Mouse (Mus musculus): Measurements from ENCODE around the gene Wdtc1.

Gene Wdtc1

DNA sequence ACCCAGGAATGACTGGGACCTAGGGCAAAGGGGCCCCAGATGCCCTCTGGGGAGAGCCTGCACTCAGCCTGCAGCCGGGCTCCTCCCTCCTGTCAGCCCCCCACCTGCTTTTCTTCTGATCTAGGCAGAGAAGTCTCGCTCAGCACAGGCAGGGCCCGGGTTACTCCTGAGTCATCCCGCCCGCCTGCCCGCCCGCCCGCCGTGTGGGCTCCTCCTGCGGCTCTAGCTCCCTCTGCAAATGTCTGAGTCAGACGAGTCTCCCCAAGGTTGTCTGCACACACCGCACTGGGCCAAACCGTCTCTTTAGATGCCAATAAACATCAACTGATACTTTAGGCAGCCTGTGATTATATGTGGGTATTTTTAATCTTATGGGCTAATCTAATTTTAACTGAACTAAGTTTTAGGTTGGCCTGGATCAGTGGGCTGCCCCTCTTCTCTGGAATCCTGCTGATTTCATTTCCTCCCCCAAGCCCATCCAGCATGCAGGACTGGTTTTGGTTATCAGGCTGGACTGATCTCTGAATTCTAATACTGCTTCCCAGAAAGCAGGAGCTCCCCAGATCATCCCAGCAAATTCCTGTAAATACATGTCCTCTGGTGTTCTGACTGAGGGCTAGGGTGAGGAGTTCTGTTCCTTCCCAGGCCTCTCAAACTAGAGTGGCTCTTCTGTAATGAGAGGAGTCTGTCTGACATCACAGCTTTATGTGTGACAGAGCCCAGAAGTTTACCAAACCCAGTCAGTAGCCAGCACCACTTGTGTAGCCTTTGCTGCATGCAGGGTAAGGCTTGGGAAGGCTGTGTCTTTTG is 25.2 kb upstream of the Wdtc1 start:
- DNase-seq (ENCODE audit: low read depth in 2 of 2, low spot score in 2 of 2) = no peak

DNA sequence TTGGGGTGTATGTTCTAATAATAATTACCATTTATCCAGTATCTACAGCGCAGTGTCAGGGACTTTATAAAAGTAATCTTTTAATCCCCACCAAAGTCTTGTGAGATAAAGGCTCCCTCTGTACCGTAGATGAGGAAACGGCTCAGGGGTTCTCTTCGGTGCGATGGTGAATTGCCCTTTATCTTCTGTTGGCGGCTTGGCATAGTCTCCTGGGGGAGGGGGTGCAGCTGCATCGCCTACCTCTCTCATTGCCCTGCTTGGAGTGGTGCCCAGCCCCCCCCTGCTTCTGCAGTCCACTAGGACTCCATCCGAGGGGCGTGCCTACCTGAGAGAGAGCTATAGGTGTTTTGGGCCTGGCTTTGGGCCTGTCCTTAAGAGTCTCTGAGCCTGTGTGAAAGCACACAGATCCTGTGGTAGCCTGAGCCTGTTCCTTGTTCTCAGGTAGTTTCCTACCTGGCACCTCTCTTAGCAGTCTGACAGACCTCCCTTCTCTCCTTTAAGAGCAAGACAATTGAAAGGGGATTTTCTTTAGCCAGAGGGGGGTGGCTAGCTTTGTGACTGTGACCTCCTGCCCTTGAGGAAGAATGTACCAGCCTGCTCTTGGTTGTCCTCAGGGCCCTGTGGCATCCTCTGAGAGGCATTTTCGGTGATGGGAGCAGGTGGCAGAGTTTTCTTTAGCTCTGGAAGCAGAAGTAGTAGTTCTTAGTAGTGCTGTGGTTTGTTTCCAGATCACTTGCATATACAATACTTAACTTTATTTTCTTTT is 22.7 kb upstream of the Wdtc1 start:
- DNase-seq (ENCODE audit: low read depth in 2 of 2, low spot score in 2 of 2) = no peak

DNA sequence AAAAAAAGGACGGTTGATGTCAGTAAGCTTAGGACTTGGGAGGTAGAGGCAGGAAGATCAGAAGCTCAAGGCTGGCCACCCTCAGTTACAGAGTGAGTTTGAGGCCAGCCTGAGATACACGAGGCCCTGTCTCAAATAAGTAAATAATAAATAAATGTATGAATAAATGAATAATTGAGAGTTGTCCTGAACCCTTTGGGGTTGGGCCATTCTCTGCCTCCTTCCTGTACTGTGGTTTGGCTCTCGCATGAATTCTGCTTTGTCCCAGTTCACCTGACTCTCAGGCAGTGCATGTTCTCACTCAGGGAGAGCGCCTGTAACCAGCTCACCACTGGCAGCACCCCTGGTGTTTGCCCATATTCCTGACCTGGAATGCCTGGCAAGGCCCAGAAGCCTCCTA is 20.7 kb upstream of the Wdtc1 start:
- DNase-seq (ENCODE audit: low read depth in 2 of 2, low spot score in 2 of 2) = no peak

DNA sequence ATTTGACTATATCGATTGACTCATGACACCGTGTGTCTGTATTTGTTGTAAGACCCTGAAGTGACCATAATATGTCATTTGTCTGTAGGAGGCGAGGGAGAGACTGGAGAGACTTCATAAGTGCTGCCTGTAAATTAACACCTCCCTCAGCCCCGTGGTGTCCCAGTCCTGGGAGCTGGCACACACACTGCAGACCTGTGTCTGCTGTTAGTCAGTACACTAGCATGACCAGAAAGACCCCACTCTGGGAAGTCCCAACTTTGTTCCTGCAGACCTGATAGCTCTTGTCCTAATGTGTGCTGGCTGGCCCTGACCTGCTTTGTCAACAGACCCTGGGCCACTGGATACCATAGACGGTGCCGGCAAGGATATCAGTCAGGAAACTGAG is 19.0 kb upstream of the Wdtc1 start:
- no peak for DNase-seq (ENCODE audit: low read depth in 2 of 2, low spot score in 2 of 2)

DNA sequence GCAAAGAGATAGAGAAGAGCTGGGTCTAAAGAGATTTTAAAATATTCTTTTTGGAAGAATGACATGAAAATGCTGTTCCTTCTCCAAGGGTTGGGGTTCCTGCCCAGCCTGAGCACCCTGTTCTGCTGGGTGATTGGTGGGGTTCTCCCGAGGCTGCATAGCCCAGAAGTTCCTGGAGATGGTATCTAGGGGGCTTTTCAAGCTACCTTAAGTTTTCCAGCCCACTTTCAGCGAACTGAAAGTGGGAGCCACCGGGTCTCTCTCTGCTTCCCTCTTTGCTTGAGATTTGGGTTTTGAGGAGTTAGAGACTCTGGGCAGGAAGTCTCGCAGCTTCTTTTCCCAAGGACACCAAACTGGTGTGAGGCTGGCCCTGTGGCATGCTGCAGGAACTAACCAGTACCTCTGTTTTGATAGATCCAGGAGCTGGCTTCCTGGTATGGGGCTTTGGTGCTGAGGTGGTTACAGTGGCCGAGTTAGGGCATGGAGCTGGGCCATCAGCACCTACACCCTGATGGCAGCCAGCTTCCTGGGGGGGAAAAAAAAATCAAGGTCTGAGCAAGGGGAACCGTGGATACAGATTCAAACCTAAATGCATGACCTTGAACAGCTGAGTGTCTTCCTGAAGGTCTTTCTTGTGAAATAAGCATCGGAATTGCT is 18.5 kb upstream of the Wdtc1 start:
- DNase-seq (ENCODE audit: low read depth in 2 of 2, low spot score in 2 of 2) = no peak

DNA sequence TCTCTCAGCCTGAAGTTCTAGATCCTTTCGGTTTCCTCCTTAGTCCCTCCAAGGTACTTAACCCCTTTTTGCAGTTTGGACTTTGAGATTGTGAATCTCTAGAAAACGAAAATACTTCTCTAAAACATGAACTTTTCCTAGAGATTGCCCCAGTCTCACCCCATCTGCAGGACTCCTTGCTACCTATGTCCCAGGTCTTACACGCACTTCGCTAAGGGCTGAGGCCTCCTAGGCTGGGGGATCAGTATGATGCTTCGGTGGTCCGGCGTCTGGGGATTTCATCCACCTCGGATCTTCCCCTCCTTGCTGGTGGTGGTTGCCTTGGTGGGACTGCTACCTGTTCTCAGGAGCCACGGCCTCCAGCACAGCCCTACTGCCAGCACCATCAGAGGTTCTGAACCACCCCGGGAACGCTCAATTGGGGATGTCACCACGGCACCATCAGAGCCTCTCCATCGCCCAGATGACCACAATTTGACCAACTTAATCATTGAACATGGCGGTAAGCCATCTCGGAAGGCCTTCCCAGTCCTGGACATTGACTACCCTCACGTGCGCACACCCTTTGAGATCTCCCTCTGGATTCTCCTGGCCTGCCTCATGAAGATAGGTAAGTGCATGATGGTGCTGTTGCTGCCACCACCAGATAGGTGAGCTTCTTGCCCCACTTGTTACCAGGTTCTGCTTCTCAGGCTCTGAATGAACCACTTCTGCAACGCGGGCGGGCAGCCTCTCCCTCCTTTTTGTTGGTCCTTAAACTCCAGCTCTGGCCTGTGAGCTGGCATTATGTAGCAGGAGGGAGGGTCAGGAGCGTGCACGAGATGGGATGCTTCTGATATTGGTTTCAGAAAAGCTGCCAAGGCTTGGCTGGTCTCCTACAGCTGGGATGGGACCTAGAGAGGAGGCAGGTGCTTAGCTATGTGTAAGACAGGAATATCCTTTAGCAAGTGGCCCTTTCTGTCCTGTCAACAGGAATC is 17.3 kb upstream of the Wdtc1 start:
- peak in 1 of 2 experiments; percentile 13 for DNase-seq (ENCODE audit: low read depth in 2 of 2, low spot score in 2 of 2)

DNA sequence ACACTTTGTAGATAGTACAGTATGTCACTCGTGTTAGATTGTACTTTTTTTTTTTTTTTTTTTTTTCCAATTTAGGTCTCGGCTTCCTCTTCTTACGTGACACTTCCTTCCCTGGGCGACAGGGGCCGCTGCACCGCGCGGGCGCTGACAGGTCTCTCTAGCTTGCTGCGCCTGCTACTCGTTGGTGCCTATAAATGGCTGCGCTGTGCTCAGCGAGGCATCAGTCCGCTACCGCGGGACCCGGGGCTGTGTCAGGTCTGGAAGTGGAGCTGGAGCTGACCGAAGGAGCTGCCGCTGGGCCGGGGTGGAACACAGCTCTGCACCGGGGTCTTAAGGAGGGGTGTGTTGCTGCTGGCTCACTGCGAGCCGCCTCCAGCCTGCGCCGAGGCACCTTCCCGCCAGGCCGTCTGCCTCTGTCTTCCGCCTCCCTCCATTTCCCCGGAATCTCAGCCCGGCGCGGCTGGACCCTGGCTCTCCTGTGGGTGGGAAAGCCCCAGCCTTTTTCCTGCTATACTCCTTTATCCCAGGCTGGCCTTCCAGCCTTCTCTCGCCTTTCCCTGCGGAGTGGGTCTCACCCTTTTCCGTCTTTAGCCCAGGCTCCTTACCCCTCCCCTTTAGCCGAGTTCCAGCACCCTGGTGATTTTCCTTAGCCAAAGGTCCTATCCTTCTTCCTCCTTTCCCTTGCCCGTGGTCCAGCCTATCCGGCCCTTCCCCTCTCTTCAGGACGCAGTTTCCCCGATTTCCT is 16.4 kb upstream of the Wdtc1 start, which contains the start of gene Slc9a1:
Slc9a1 (plus strand) TSS at position 154 of the 745 bp plus-strand sequence.
- peak; percentile 91 to 93 for DNase-seq (ENCODE audit: low read depth in 2 of 2, low spot score in 2 of 2)

DNA sequence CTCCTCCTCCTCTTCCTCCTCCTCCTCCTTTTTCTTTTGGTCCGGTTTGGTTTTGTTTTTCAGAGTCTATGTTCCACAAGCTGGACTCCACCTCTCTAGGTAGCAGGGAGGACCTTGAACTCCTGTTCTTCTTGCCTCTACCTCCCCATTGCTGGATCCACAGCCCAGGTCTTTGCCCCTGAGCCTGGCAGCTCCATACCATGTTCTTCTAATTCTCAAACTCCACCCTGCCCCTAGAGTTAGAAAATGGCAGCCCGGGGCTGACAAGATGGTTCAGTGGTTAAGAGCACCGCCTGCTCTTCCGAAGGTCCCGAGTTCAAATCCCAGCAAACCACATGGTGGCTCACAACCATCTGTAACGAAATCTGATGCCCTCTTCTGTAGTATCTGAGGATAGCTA is 1.4 kb upstream of the Wdtc1 start:
- no peak for DNase-seq (ENCODE audit: low read depth in 2 of 2, low spot score in 2 of 2)

DNA sequence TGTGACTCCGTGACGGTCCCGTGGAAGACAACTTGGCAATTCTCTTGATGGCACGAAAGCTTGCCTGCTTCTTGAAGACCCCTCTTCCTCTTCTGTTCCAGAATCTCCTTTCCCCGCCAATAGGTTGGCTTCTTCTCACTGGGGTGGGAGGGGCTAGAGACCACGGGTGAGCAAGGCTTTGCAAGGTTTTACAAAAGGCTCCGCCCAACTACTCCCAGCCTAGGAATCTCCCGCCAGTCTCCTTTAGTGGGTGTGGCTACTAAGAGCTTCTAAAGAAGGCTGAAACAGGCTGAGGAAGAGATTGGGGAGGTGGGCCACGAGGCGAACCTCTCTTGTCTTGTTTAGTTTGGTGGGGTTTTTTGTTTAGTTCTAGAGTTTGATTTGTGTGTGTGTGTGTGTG is 484 bp downstream of the Wdtc1 start:
- no peak for DNase-seq (ENCODE audit: low read depth in 2 of 2, low spot score in 2 of 2)

DNA sequence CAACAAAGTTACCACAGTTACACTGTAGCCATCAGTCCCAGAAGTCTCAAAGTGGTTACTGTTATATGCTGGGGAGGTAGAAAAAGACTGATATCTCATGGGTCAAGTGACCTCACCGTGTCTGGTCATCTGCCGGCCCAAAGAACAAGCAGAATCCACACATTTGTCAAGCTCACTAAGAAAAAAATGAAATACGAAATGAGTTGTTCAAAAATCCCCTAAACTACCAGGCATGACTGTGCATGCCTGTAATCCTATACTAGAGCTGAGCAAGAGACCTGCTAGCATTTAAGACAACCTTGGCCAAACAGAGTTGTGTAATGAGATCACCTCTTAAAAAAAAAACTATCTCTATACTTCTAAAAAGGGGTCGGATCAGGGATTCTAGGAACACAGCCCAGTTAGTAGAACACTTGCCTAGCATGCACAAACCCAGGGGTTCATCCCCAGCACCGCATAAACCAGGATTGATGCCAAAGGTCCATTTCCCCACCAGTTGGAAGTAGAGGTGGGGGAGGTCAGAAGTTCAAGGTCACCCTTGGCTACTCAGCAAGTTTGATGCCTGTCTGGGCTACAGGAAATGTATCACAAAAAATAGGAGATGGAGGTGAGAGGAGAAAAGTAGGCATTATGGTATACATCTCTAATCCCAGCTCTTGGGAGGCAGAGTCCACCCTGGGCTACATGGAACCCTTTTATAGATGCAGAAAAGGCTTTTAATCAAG is 5.1 kb downstream of the Wdtc1 start:
- DNase-seq (ENCODE audit: low read depth in 2 of 2, low spot score in 2 of 2) = no peak

DNA sequence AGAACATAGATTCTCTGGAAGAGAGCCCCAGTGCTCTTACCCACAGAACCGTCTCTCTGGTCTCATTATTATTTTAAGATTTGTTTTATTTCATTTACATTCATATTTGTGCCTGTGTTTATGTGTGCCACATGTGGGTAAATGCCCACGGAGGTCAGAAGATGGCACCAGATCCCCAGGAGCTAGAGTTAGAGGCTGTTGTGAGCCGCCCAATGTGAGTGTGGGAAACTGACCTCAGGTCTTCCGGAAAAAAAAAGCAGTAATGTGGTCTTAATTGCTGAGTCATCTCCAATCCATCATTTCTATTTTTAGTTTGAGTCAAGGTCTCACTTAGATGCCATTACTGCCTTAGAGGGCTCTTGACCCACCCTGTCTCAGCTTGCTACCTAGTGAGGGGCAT is 5.7 kb downstream of the Wdtc1 start:
- no peak for DNase-seq (ENCODE audit: low read depth in 2 of 2, low spot score in 2 of 2)

DNA sequence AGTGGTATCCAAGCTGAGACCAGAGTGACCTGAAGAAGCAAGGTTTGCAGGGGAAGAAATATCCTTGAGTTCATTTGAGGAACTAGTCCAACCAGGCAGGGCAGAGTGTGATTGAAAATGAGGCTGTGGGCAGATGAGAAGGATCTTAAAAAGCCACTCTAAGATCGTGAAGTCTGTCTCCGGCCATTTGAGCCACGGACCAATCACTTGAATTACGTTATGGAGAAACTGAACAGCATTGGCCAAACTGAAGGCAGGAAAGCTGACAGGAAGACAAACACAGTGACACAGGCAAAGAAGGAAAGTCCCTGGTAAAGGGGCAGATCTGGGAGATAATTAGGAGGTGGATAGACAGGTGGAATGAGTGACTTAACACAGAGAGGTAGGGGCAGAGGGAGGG is 6.7 kb downstream of the Wdtc1 start:
- DNase-seq (ENCODE audit: low read depth in 2 of 2, low spot score in 2 of 2) = no peak

DNA sequence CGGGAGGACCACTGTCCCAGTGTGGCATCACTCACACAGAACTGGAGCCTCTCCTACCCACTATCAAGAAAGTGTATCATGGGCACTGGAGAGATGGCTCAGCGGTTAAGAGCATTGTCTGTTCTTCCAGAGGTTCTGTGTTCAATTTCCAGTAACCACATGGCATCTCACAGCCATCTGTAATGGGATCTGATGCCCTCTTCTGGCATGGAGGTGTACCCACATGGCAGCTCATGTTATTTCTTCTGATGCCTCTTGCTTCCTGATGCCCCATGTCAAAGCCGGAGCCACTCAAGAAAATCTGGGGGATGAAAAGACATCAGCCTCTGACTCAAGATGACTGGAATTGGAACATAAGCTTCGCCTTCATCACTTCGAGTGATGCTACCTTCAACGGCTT is 7.6 kb downstream of the Wdtc1 start:
- no peak for DNase-seq (ENCODE audit: low read depth in 2 of 2, low spot score in 2 of 2)

DNA sequence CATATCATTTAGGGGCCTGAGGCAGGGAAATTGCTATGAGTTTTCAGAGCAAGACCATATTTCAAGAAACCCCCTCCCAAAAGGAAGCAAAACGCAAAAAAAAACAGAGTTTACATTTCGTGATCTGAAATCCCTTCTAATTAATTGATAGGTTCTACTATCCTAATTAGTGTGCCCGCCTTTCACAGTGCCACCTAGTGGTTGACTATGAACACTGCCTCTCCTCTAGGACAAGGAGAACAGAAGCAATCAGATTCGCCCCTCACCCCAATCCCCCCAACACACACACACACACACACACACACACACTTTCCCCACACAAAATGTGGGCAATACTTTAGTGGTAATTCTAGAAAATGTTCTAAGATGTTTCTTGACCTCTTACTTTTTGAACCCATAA is 9.2 kb downstream of the Wdtc1 start:
- peak; percentile 30 to 46 for DNase-seq (ENCODE audit: low read depth in 2 of 2, low spot score in 2 of 2)

DNA sequence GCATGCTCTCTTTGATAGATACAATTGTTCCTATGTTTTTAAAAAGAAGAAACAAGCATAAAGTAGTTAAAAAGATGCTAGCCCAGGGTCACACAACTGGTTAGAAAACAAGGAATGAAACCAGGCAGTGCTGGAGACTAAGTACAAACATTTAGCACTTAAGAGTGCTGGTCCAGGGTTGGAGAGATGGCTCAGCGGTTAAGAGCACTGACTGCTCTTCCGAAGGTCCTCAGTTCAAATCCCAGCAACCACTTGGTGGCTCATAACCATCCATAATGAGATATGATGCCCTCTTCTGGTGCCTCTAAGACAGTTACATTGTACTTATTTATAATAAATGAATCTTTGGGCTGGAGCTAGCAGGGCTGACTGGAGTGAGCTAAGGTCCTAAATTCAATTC is 13.1 kb downstream of the Wdtc1 start:
- no peak for DNase-seq (ENCODE audit: low read depth in 2 of 2, low spot score in 2 of 2)

DNA sequence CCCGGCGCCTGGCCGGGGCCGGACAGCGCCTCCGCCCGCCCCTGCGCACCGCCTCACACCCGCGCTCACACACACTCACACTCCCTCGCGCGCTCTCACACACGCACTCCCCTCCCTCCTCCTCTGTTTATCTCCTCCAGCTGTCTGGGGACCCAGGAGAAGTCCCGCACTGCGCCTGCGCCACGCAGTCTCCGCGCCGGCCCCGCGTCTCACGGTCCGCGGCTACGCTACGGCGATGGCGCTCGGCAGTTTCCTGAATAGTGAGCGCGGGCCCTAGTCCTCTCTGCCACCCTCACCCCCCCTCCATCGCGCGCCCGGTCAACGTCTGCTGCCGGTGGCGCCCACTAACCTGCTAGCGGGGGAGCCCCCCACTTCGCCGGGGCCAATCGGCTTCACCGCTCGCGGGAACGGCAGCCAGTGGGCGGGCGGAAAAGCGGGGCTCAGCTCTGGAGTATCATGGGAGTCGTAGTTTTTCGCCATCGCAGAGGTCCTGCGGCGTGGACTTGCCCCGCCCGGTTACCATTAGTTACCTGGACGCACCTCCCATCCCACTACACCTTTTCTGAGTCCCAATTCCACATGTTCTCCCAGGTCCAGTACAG is 14.0 kb downstream of the Wdtc1 start:
- DNase-seq (ENCODE audit: low read depth in 2 of 2, low spot score in 2 of 2) = peak; percentile 89 to 90

DNA sequence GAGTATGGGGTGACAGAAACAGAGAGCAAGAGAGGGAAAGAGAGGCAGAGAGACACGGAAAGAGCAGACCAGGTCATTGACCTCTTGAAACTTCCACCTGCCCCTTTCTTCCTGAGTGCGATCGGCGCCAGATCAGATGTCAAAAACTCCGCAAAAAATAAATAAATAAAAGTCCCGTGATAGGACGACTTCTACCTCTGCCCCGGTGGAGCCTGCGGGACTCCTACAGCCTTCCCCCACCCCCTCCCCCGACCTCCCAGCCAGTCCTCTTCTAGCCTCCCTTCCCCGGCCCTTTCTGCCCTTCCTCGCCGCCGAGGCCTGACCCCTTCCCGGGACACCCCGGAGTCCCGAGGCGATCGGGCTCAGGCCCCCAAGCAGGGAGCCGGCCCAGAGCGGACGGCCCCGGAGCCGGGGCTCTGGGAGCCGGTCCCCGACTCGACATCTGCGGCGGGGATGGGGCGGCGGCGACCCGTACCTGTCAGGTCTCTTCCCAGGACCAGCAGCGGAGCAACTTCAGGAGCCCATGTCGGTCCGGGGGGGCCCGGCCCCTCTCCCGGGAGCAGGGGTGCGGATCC is 14.7 kb downstream of the Wdtc1 start:
- DNase-seq (ENCODE audit: low read depth in 2 of 2, low spot score in 2 of 2) = peak in 1 of 2 experiments; percentile 23

DNA sequence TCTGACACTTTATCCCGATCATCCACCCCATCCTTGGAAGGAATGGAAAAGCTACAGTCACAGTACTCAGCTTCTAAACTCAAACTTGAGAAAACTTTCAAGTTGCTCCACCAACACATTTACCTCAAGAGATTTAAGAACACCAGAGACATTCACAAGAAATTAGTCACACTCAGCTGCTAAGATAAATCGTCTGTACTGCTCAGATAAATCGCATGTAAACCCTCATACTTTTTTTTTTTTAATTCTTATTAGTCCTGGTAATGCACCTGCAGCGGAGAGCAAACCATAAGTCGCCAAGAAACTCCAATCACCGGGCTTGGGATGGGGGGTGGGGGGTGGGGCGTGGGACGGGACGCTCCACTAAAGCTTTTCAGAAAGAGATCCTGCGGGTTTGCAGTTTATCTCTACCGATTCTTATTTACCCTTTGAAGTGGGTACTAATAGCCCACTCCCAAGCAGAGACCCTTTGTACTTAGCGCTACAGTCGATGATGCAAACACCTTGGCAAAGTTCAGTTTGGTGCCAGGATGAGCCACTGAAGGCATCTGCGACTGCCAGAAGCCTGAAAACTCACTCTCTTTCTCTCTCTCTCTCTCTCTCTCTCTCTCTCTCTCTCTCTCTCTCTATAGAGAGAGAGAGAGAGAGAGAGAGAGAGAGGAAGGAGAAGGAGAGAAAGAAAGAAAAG is 15.3 kb downstream of the Wdtc1 start:
- DNase-seq (ENCODE audit: low read depth in 2 of 2, low spot score in 2 of 2) = peak in 1 of 2 experiments; percentile 6
